Mouse (Mus musculus) naive thymus-derived CD4-positive, alpha-beta T cell, adult 2 months (primary cell): ENCODE results near the gene Sema4f.

Experiments
- DNase-seq: peaks from one replicate; pipeline ENCODE4 v3.0.0-alpha.2; 2011; ENCODE audit warnings: low read depth

Gene Sema4f

GRCm38 (mm10) chr6:82871632-82872331 is 67.8 kb downstream of the Sema4f start:
- no peak for DNase-seq

DNA sequence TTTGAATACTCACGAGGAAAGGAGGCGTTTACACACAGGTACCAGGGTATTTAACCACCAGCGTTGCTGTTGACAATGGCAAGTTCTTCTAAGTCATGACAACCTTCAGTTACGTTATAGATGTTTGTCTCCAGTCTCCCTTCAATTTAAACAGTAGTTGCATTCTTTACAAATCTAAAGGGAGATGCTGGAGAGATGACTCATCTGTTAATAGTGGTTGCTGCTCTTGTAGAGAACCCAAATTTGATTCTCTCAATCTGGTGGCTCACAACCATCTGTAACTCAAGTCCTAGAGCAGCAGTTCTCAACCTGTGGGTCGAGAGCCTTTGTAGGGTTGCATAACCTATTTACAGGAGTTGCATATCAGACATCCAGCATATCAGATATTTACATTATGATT is 71.1 kb downstream of the Sema4f start:
- DNase-seq: no peak

DNA sequence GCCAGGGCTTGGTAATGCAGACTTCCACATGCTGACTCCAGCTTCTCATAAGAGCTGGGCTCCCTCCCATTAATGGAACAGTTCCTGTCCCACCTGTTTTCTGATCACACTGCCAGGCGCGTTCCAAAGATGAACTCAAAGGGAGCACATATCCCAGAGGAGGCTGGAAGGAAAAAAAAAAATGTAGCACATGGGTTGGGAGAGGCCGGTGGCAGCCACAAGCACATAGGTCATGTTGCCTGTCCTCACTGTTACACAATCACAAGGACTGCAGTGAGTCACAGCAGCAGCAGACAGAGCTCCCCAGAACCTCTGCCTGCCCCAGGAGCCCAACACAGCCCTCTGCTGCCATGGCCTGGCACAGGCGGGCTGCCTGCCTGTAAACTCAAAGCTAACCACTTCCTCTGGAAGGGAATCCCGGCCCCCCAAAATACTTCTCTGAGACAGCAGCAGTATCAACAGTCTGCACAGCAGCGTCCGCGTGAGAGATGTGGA is 76.1 kb downstream of the Sema4f start:
- peak; percentile 22 for DNase-seq

GRCm38 (mm10) chr6:82862475-82862874 is 77.1 kb downstream of the Sema4f start:
- no peak for DNase-seq

DNA sequence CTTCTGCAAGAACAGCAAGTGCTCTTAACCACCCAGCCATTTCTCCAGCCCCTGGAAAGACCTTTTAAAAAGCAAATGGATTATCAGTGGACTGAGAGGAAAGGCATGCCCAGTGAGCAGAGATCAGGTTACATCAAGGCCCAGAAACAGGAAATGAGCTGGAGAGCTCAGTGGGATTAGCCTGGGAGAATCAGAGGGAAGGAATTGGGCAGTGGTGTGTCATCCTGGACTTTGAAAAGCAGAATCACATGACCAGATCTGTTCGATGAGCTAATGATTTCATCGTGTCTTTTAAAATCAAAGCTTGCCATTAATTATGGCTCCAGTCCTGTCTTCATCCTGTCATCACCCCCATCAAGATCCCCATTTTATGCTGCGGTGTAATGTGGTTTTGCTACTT is 77.5 kb downstream of the Sema4f start:
- DNase-seq: no peak
